Mouse (Mus musculus): ENCODE measurements around the gene Mapkapk3. TPM values are rescaled to one million over a fixed set of nuclear protein-coding genes. Genes with fewer than 3 reads are reported as not detected.

The Mapkapk3 gene
- 100 to 1,000 TPM; 108 to 120 TPM for polyA plus RNA-seq (2017; shearing (Covaris generic))

DNA sequence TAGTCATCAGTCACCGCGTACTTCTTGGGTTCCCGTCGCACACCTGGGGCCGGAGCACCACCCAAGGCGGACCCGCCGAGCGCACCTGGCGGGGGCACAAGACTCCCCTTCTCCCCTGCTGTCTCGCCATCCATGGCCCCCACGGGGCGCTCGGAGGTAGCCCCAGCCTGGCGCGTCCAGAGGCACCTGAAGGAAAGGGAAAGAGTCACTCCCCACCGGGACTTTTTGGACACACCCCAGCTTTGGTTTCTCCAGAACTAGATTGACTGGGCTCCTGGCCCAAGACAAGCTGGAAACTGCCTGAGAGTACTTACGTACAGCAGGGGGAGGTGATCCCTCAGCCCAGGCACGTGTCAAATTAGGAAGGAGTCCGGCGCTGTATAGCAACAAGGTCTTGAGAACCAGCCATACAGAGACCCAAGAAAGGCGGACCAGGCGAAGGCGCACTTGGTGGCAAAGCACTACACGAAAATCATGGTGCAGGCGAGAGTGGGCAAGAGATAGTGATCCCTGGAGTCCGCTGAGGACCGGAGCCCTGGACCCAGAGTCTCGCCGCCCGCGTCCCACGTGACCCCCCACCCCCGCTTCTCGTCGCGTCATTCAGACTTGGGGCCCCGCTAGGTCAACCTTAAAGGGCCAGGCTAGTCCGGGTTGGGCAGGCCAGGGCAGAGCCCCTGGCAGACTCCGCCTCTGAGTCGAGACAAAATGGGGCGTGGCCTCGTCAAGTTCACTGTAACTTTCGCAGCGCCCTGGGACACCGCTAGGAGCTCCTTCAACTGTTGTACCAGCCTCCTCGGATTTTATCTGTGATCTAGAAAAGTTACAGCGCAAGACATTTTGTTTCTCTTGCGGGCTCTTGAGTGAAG is at the start of gene Mapkapk3:
TSS of gene Mapkapk3 (minus strand) at position 667 of the 866 bp plus-strand sequence.

GRCm38 (mm10) chr9:107338172-107338883 is 48.7 kb upstream of the Mapkapk3 start, which contains the start of gene Hemk1:
Hemk1 (minus strand) TSS chr9:107338350.

GRCm38 (mm10) chr9:107296016-107296040 is 6.2 kb upstream of the Mapkapk3 start, which contains the start of gene Cish:
Cish (plus strand) TSS chr9:107296026.

DNA sequence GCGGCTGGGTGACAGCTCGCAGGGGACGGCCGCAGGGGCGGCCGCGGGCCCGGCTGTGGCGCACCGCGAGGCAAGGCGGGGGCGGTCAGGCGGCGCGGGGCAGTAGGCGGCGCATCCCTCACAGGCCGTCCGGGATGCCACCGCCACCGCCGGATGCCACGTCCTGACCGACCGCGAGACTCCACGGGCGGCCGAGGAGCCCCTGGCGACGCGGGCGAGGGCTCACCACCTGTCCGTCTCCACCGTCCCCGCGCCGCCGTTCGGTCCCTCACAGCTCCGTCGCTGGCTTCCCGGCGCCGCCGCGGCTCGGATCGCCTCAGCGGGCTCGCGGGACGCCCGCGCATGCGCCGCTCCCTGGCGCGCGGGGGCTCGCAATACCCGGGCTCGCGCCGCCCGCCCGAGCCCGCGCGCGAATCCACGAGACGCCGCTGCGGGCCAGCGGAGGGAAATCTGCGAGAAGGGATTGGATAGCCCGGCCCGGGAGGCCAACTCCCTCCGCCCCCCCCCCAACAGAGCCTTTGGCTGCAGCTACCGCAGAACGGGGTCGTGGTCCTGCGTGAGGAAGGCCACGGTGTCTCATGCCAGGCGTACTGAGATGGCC is 58.0 kb downstream of the Mapkapk3 start, which contains the start of gene Dock3:
TSS of gene Dock3 (minus strand) at position 371 of the 601 bp plus-strand sequence.

Other genes starting within 250 kb of the Mapkapk3 start
- gene Dock3, start 58.0 kb downstream of the Mapkapk3 start, polyA plus RNA-seq (2017; shearing (Covaris generic)) = 1 to 10 TPM in 1 of 2 experiments, under 1 TPM in 1; 0.78 to 1.3 TPM
- 100 to 1,000 TPM; 218 to 331 TPM for gene Cish, start 6.1 kb upstream of the Mapkapk3 start, polyA plus RNA-seq (2017; shearing (Covaris generic))
- gene Hemk1, start 48.5 kb upstream of the Mapkapk3 start, polyA plus RNA-seq (2017; shearing (Covaris generic)) = 10 to 100 TPM; 16.4 to 30.8 TPM
- 1 to 10 TPM; 3.3 to 3.5 TPM for gene 6430571L13Rik, start 50.7 kb upstream of the Mapkapk3 start, polyA plus RNA-seq (2017; shearing (Covaris generic))
- under 1 TPM; 0.24 to 0.78 TPM for gene Cacna2d2, start 109.7 kb upstream of the Mapkapk3 start, polyA plus RNA-seq (2017; shearing (Covaris generic))
- gene Tmem115, start 244.1 kb upstream of the Mapkapk3 start, polyA plus RNA-seq (2017; shearing (Covaris generic)) = 10 to 100 TPM; 46.5 to 59.2 TPM

Measured in inflammation-experienced regulatory T-cells (primary cell).